ENCODE assay signal across 17 mouse cellular contexts in the genomic region with DNA sequence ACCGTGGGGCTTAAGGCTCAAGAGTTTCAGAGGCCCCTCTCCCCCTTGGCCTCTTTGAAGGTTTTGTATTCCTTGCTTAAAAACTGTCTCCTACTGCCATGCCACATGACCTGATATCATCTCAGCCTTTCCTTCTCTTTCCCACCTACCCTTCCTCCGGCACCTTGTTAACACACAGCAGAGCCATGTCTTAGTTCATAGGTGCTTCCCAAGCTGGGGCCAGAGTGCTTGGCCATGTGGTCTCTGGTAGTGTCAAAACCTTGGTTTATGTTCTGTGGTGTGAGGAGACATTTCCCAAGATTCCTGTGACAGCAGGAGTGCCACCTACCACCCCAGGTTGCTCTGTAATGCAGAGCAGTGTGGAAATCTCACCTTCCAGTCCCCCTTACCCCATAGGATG.
"Had no signal": no experiment of that assay in that cellular context is flagged by ENCODE, and none has a peak within 500 bp of the region (broad histone marks: within the 10 kb centered on the region; RNA-seq: fewer than 3 reads in every experiment).

No protein-coding gene starts in this region.

- DNase-seq: forebrain, postnatal 0 days; gastrocnemius, postnatal 14 days; gastrocnemius, postnatal 36 days; heart, postnatal 10 days; layer of hippocampus, adult 9-11 months; layer of hippocampus, postnatal 36 days; left cerebral cortex, postnatal 4 days; liver, embryonic 13.5 days had no signal

- H3K27ac ChIP-seq: heart, adult 2 months; hindbrain, embryonic 13.5 days; hindbrain, embryonic 15.5 days; hindbrain, postnatal 0 days; kidney, embryonic 15.5 days; kidney, postnatal 0 days; limb, embryonic 13.5 days; limb, embryonic 15.5 days; liver, embryonic 13.5 days; liver, embryonic 15.5 days had no signal

- H3K4me3 ChIP-seq: heart, adult 2 months; hindbrain, embryonic 13.5 days; hindbrain, embryonic 15.5 days; kidney, embryonic 15.5 days; limb, embryonic 13.5 days; limb, embryonic 15.5 days; liver, embryonic 13.5 days; liver, embryonic 15.5 days had no signal

- H3K27me3 ChIP-seq: hindbrain, embryonic 13.5 days; hindbrain, embryonic 15.5 days; kidney, embryonic 15.5 days; limb, embryonic 13.5 days; limb, embryonic 15.5 days; liver, embryonic 13.5 days; liver, embryonic 15.5 days had no signal

- H3K4me1 ChIP-seq: hindbrain, embryonic 13.5 days; hindbrain, embryonic 15.5 days; limb, embryonic 13.5 days had no signal

- H3K4me2 ChIP-seq: hindbrain, embryonic 13.5 days; hindbrain, embryonic 15.5 days; kidney, embryonic 15.5 days; limb, embryonic 13.5 days; limb, embryonic 15.5 days; liver, embryonic 13.5 days; liver, embryonic 15.5 days had no signal

- H3K9ac ChIP-seq: forebrain, postnatal 0 days; hindbrain, embryonic 13.5 days; hindbrain, embryonic 15.5 days; kidney, embryonic 15.5 days; limb, embryonic 13.5 days; limb, embryonic 15.5 days; liver, embryonic 13.5 days; liver, embryonic 15.5 days had no signal

- H3K9me3 ChIP-seq: hindbrain, embryonic 13.5 days; hindbrain, embryonic 15.5 days; kidney, embryonic 15.5 days; limb, embryonic 13.5 days; limb, embryonic 15.5 days; liver, embryonic 13.5 days; liver, embryonic 15.5 days had no signal
